Mouse (Mus musculus) embryonic fibroblast, embryonic 13.5 days (primary cell): ENCODE measurements around the gene Lgals1.
A peak's percentile ranks its signal among the peaks of the same experiment; 100 is the strongest.

ENCODE experiments used
- CTCF ChIP-seq: IDR thresholded peaks from 2 replicates; pipeline ENCODE4 v1.5.1; 2011; ENCODE audit warnings: mild to moderate bottlenecking, control low read depth, low read length, moderate library complexity, borderline replicate concordance; ENCODE audit not compliant: insufficient read depth
- POLR2A ChIP-seq: IDR thresholded peaks from 2 replicates; pipeline ENCODE4 v1.6.1; 2011; ENCODE audit warnings: low read depth, mild to moderate bottlenecking, control low read depth, low read length, moderate library complexity

DNA sequence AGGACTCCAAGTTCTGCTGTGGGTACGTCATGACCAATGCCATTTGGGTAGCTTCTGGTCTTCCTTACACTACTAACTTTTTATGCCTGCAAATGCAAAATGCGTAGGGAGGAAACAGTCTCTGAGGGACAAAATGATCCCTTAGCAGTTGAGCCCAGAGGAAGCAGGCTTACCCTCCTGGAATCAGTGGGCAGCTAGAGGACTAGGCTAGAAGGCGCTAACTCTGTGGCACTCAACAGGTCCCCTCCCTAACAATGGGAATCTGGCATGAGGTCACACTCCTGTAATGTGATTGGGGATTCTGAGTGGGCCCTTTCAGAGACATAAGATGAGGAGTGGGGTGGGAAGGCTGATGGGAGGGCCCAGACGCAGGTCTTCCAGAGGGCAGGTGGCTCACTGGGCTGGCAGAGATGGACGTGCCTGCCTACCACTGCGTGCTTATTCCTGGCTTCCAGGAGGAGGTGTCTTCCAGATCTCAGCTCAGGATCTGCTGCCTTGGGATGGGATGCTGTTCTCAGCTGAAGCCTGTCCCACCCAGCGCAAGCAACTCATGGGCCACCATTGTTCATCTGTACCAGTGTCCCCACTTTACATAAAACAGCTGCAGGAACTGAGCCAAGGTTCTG lies 4.4 kb downstream of the Lgals1 start:
- TF ChIP-seq CTCF (no peak), POLR2A (peak; percentile 86)
